Mouse (Mus musculus) MEL (cell line): ENCODE measurements at regions not wholly inside any gene's neighbourhood (a gene's known extent, or its start where the extent isn't known, plus 50 kb on each side); places are given as distances from the start of the nearest gene placed in this dataset.
A peak's percentile ranks its signal among the peaks of the same experiment; 100 is the strongest.

Source experiments
- DNase-seq: peaks from one replicate; pipeline ENCODE4 v3.0.0; 2011; ENCODE audit warnings: low read depth, low spot score
- H3K27ac ChIP-seq: 2 replicates; pipeline ENCODE4 v1.5.1; 2012; ENCODE audit warnings: low read depth, mild to moderate bottlenecking, control low read depth, low read length, moderate library complexity; ENCODE audit not compliant: control insufficient read depth
- H3K27me3 ChIP-seq, 2 experiments: fragments of 150-350 bp in 1 of 2; sonication (generic) in 1 of 2; 2 replicates each; pipeline ENCODE4 v1.6.1; 2012; ENCODE audit warnings: low read length in 2 of 2, mild to moderate bottlenecking in 2 of 2, improper control_type of control experiment in 1 of 2, moderate library complexity in 1 of 2; ENCODE audit not compliant: insufficient read depth in 2 of 2, control insufficient read depth in 1 of 2
- H3K36me3 ChIP-seq, 2 experiments: 2 replicates each; pipeline ENCODE4 v1.6.1; 2012 to 2014; ENCODE audit warnings: low read length in 2 of 2, improper control_type of control experiment in 1 of 2, inconsistent platforms in 1 of 2, mild to moderate bottlenecking in 1 of 2; ENCODE audit not compliant: insufficient read depth in 2 of 2, control insufficient read depth in 1 of 2
- H3K4me1 ChIP-seq, 2 experiments: fragments of 150-350 bp in 1 of 2; sonication (generic) in 1 of 2; 2 replicates each; pipeline ENCODE4 v1.6.1; 2012; ENCODE audit warnings: low read length in 2 of 2, improper control_type of control experiment in 1 of 2, mild to moderate bottlenecking in 1 of 2; ENCODE audit not compliant: insufficient read depth in 2 of 2, control insufficient read depth in 1 of 2
- H3K4me3 ChIP-seq, 2 experiments: fragments of 150-350 bp in 1 of 2; sonication (generic) in 1 of 2; 2 replicates each; pipeline ENCODE4 v1.5.1; 2012; ENCODE audit warnings: low read depth in 2 of 2, low read length in 2 of 2, mild to moderate bottlenecking in 2 of 2, moderate library complexity in 2 of 2, control low read depth in 1 of 2, improper control_type of control experiment in 1 of 2; ENCODE audit not compliant: control insufficient read depth in 1 of 2, insufficient read depth in 1 of 2
- H3K79me2 ChIP-seq: 2 replicates; pipeline ENCODE4 v1.6.1; 2012; ENCODE audit warnings: mild to moderate bottlenecking, low read length, moderate library complexity; ENCODE audit not compliant: control insufficient read depth, poor library complexity, insufficient read depth
- H3K9ac ChIP-seq: 2 replicates; pipeline ENCODE4 v1.6.1; 2012; ENCODE audit warnings: low read depth, mild to moderate bottlenecking, control low read depth, low read length, moderate library complexity; ENCODE audit not compliant: control insufficient read depth, poor library complexity, severe bottlenecking
- H3K9me3 ChIP-seq: fragments of 150-350 bp; sonication (generic); replicated peaks from 2 replicates; pipeline ENCODE4 v1.6.1; 2012; ENCODE audit warnings: mild to moderate bottlenecking, low read length, improper control_type of control experiment, moderate library complexity; ENCODE audit not compliant: insufficient read depth
- BHLHE40 ChIP-seq: IDR thresholded peaks from 2 replicates; pipeline ENCODE4 v1.6.1; 2012; ENCODE audit warnings: low read depth, mild to moderate bottlenecking, inconsistent platforms, low read length, improper control_type of control experiment, borderline replicate concordance
- CHD1 ChIP-seq: IDR thresholded peaks from 2 replicates; pipeline ENCODE4 v1.6.1; 2012; ENCODE audit warnings: low read depth, mild to moderate bottlenecking, inconsistent platforms, low read length, improper control_type of control experiment
- CHD2 ChIP-seq: IDR thresholded peaks from 2 replicates; pipeline ENCODE4 v1.6.1; 2011; ENCODE audit warnings: low read length, improper control_type of control experiment
- GABPA ChIP-seq: IDR thresholded peaks from 2 replicates; pipeline ENCODE4 v1.6.1; 2012; ENCODE audit warnings: low read depth, mild to moderate bottlenecking, inconsistent platforms, low read length, improper control_type of control experiment, moderate library complexity
- HCFC1 ChIP-seq: IDR thresholded peaks from 2 replicates; pipeline ENCODE4 v1.6.1; 2012; ENCODE audit warnings: low read depth, mild to moderate bottlenecking, inconsistent platforms, low read length, improper control_type of control experiment, moderate library complexity
- MAFK ChIP-seq: IDR thresholded peaks from 2 replicates; pipeline ENCODE4 v1.6.1; 2011; ENCODE audit warnings: low read depth, mild to moderate bottlenecking, low read length, improper control_type of control experiment, borderline replicate concordance
- MAX ChIP-seq: IDR thresholded peaks from 2 replicates; pipeline ENCODE4 v1.6.1; 2011; ENCODE audit warnings: low read length, improper control_type of control experiment
- MAZ ChIP-seq: IDR thresholded peaks from 2 replicates; pipeline ENCODE4 v1.6.1; 2012; ENCODE audit warnings: low read depth, mild to moderate bottlenecking, inconsistent platforms, low read length, improper control_type of control experiment
- MEF2A ChIP-seq: IDR thresholded peaks from 2 replicates; pipeline ENCODE4 v1.6.1; 2014; ENCODE audit warnings: low read depth, mild to moderate bottlenecking, inconsistent platforms, low read length, improper control_type of control experiment; ENCODE audit not compliant: poor library complexity, insufficient replicate concordance, severe bottlenecking; ENCODE audit errors: extremely low read depth
- MXI1 ChIP-seq: IDR thresholded peaks from 2 replicates; pipeline ENCODE4 v1.6.1; 2011; ENCODE audit warnings: mild to moderate bottlenecking, low read depth, low read length, improper control_type of control experiment
- NRF1 ChIP-seq: IDR thresholded peaks from 2 replicates; pipeline ENCODE4 v1.6.1; 2014; ENCODE audit warnings: low read depth, mild to moderate bottlenecking, inconsistent platforms, low read length, improper control_type of control experiment, moderate library complexity; ENCODE audit not compliant: poor library complexity, insufficient read depth, severe bottlenecking
- POLR2A ChIP-seq, 2 experiments: IDR thresholded peaks; 2 replicates each; pipeline ENCODE4 v1.6.1; 2011 to 2012; ENCODE audit warnings: low read length in 2 of 2, mild to moderate bottlenecking in 2 of 2, control low read depth in 1 of 2, improper control_type of control experiment in 1 of 2, low read depth in 1 of 2, moderate library complexity in 1 of 2; ENCODE audit not compliant: control insufficient read depth in 1 of 2, insufficient read depth in 1 of 2, poor library complexity in 1 of 2
- RCOR1 ChIP-seq: IDR thresholded peaks from 2 replicates; pipeline ENCODE4 v1.6.1; 2012; ENCODE audit warnings: low read depth, mild to moderate bottlenecking, inconsistent platforms, low read length, improper control_type of control experiment
- SIN3A ChIP-seq: IDR thresholded peaks from 2 replicates; pipeline ENCODE4 v1.6.1; 2012; ENCODE audit warnings: low read length, improper control_type of control experiment, inconsistent platforms
- SMC3 ChIP-seq: IDR thresholded peaks from 2 replicates; pipeline ENCODE4 v1.6.1; 2011; ENCODE audit warnings: low read depth, low read length, improper control_type of control experiment
- TBP ChIP-seq: IDR thresholded peaks from 2 replicates; pipeline ENCODE4 v1.8.0; 2011; ENCODE audit warnings: low read depth, low read length, improper control_type of control experiment
- TCF12 ChIP-seq: IDR thresholded peaks from 2 replicates; pipeline ENCODE4 v1.6.1; 2014; ENCODE audit warnings: low read depth, mild to moderate bottlenecking, inconsistent platforms, low read length, improper control_type of control experiment, moderate library complexity
- USF1 ChIP-seq: IDR thresholded peaks from 2 replicates; pipeline ENCODE4 v1.6.1; 2014; ENCODE audit warnings: low read depth, mild to moderate bottlenecking, inconsistent platforms, low read length, improper control_type of control experiment, moderate library complexity
- USF2 ChIP-seq, 2 experiments: IDR thresholded peaks; 2 replicates each; pipeline ENCODE4 v1.6.1; 2011 to 2012; ENCODE audit warnings: improper control_type of control experiment in 2 of 2, low read length in 2 of 2, borderline replicate concordance in 1 of 2, inconsistent platforms in 1 of 2, low read depth in 1 of 2, mild to moderate bottlenecking in 1 of 2; ENCODE audit not compliant: insufficient read depth in 1 of 2
- ZC3H11A ChIP-seq: IDR thresholded peaks from 2 replicates; pipeline ENCODE4 v1.6.1; 2012; ENCODE audit warnings: low read depth, mild to moderate bottlenecking, inconsistent platforms, low read length, improper control_type of control experiment
- ZMIZ1 ChIP-seq: IDR thresholded peaks from 2 replicates; pipeline ENCODE4 v1.6.1; 2012; ENCODE audit warnings: low read depth, mild to moderate bottlenecking, inconsistent platforms, low read length, improper control_type of control experiment, moderate library complexity

DNA sequence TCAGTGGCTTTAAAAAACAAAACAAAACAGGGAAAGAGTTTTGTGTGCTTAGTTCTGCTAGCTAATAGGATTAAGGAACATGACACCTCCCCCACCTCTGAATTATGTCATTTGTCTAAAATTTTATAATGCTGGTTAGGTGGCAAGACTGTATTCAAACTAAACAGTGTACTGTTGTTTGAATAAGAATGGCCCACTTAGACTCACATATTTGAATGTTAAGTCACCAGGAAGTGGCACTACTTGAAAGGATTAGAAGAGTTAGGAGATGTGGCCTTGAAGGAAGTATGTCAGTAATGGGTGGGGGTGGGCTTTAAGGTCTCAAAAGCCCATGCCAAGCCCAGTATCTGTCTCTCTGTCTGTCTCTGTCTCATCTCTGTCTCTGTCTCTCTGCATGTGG is 326.0 kb upstream of the C9orf72 start:
- TF ChIP-seq TBP, result no peak
- TF ChIP-seq MXI1, result no peak
- no peak for TF ChIP-seq MAFK
- no peak for TF ChIP-seq SMC3
- no peak for TF ChIP-seq CHD2
- no peak for TF ChIP-seq USF1
- TF ChIP-seq MAZ, result no peak
- no peak for TF ChIP-seq TCF12
- no peak for TF ChIP-seq HCFC1
- no peak for TF ChIP-seq USF2 (IDR thresholded peaks at IDR 0.05; ENCODE audit: borderline replicate concordance in 1 of 2, insufficient read depth in 1 of 2, low read depth in 1 of 2, low read length in 2 of 2)
- no peak for TF ChIP-seq POLR2A (IDR thresholded peaks at IDR 0.05; ENCODE audit: control insufficient read depth in 1 of 2, insufficient read depth in 1 of 2, low read depth in 1 of 2, low read length in 2 of 2, poor library complexity in 1 of 2)
- TF ChIP-seq MEF2A, result no peak
- no peak for TF ChIP-seq RCOR1
- no peak for TF ChIP-seq BHLHE40
- no peak for TF ChIP-seq ZMIZ1
- Histone ChIP-seq H3K36me3 (peaks cover 0 to 5% of the 10 kb centered on the region in 2 experiments; a peak in 2 of 4 replicates), H3K27me3 (no peaks in the 10 kb centered on the region), H3K27ac (no peak overlapping the region), H3K9me3 (no peaks in the 10 kb centered on the region), H3K9ac (no peak overlapping the region), H3K4me1 (peaks cover 3 to 12% of the 10 kb centered on the region in 2 experiments), H3K4me3 (no peak overlapping the region), H3K79me2 (no peaks in the 10 kb centered on the region)
- DNase-seq, result peak; percentile 5

GRCm38 (mm10) chr4:35534565-35535279 is 308.7 kb upstream of the C9orf72 start:
- no peaks in the 10 kb centered on the region for H3K36me3 ChIP-seq
- no peaks in the 10 kb centered on the region for H3K4me1 ChIP-seq
- no peak overlapping the region for H3K27ac ChIP-seq
- H3K9ac ChIP-seq, result no peak overlapping the region
- H3K27me3 ChIP-seq, result peaks cover 0 to 1% of the 10 kb centered on the region in 2 experiments; a peak in 1 of 4 replicates
- no peak for DNase-seq
- H3K4me3 ChIP-seq, result no peak overlapping the region
- TF ChIP-seq CHD1, result no peak
- no peak for TF ChIP-seq TCF12
- TF ChIP-seq NRF1, result no peak
- no peak for TF ChIP-seq MEF2A
- no peak for TF ChIP-seq GABPA
- TF ChIP-seq HCFC1, result no peak
- TF ChIP-seq SMC3, result no peak
- TF ChIP-seq SIN3A, result no peak
- TF ChIP-seq ZC3H11A, result no peak
- no peak for TF ChIP-seq MAX
- TF ChIP-seq MAZ, result no peak
- H3K79me2 ChIP-seq, result no peaks in the 10 kb centered on the region
- H3K9me3 ChIP-seq, result no peaks in the 10 kb centered on the region
